Mouse (Mus musculus): ENCODE measurements around the gene Poll. TPM values are rescaled to one million over a fixed set of nuclear protein-coding genes. Genes with fewer than 3 reads are reported as not detected.
"Not testable (repeated sequence)": the region's sequence is repeated elsewhere in the genome, so short reads cannot be mapped to it uniquely, and the experiment has no call there.

Poll gene
- polyA plus RNA-seq, 1 experiment from 2014 or later: 23.0 TPM

DNA sequence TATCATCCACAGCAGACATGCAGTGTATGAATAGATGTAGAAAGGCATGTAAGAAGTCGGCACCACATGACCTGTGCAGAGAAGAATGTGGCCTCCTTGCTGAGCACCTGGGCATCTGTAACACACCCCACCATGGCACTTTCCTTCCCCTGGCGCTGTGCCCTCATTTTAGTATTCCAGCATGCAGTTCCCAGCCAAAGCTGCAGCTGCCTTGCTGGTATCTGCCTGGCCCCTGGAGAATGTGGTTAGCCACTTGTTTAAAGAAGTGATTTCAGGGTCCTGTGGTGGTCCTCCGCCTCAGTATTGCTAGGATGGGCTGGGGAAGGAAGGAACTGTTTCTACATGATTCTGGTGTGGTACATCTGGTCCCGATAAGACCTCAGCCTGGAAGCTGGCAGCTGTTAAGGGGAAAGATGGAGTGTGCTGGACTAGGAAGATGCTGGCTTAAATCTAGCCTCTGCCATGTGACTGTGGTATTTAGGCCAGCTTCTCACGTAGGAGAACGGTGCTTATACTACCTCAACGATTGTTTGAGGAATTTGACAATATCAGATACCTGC is 14.1 kb upstream of the Poll start:
- Histone ChIP-seq H3K27me3 (ENCODE audit: low read depth, poor library complexity, severe bottlenecking) (peaks cover 100% of the 10 kb centered on the region), H3K4me3 (no peak overlapping the region), H3K27ac (replicated peaks) (no peak overlapping the region), H3K4me1 (peaks cover 46% of the 10 kb centered on the region), H3K9me3 (replicated peaks) (no peaks in the 10 kb centered on the region), H3K36me3 (peaks cover 45% of the 10 kb centered on the region)
- DNase-seq (ENCODE audit: low spot score): no peak
- WGBS: 79% methylated on average over 7 of the region's 7 CpGs

GRCm38 (mm10) chr19:45573861-45574267 is 13.5 kb upstream of the Poll start:
- WGBS: 18% methylated on average over 6 of the region's 6 CpGs
- Histone ChIP-seq H3K9me3 (replicated peaks) (no peaks in the 10 kb centered on the region), H3K4me1 (peaks cover 45% of the 10 kb centered on the region), H3K36me3 (peaks cover 39% of the 10 kb centered on the region), H3K4me3 (no peak overlapping the region), H3K27ac (replicated peaks) (no peak overlapping the region), H3K27me3 (ENCODE audit: low read depth, poor library complexity, severe bottlenecking) (peaks cover 100% of the 10 kb centered on the region)
- peak; percentile 67 for DNase-seq (ENCODE audit: low spot score)

DNA sequence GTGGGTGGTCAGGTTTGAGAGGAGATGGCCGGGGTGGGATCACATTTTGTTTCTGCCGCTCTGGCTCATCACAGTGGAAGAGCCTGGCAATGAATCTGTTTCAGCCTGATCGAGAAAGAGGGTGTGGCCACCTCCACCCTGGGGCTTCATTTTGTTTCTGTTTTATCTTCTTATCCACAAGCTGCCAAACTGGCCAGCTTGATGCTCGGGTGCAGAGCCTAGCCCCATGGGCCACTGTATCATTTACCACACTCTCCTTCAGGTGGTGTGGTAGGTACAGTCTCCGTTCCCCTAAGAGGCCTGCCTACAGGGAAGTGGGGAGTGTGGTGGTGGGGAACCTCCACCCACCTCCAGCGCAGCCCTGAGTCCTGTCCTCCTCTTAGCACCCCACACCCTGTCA is 12.7 kb upstream of the Poll start:
- 81% methylated on average over 6 of the region's 6 CpGs for WGBS
- peaks cover 51% of the 10 kb centered on the region for H3K4me1 ChIP-seq
- no peak overlapping the region for H3K27ac ChIP-seq (replicated peaks)
- no peaks in the 10 kb centered on the region for H3K9me3 ChIP-seq (replicated peaks)
- DNase-seq (ENCODE audit: low spot score): no peak
- peaks cover 100% of the 10 kb centered on the region for H3K27me3 ChIP-seq (ENCODE audit: low read depth, poor library complexity, severe bottlenecking)
- H3K36me3 ChIP-seq: peaks cover 31% of the 10 kb centered on the region
- H3K4me3 ChIP-seq: no peak overlapping the region

DNA sequence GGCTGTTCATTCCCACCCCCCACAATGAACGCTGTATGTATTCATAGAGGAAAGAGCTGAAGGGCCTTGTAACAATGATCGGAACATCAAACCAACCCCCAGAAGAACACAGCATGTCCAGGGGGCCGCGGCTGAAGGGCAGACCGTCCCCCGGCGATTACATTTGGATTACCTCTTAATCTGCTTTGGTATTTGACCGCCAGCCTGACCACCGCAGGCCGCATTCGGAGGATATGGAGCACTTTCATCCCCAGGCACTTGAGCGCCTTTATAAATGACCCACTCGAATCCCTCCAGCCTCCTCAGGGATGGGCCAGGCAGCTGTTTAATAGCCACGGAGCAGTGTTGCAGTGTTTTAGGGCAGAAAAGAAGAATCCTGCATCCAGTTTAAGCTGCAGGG is 7.0 kb upstream of the Poll start:
- Histone ChIP-seq H3K4me3 (no peak overlapping the region), H3K36me3 (peaks cover 10% of the 10 kb centered on the region), H3K4me1 (peaks cover 44% of the 10 kb centered on the region), H3K27ac (replicated peaks) (no peak overlapping the region), H3K27me3 (ENCODE audit: low read depth, poor library complexity, severe bottlenecking) (peaks cover 100% of the 10 kb centered on the region), H3K9me3 (replicated peaks) (no peaks in the 10 kb centered on the region)
- DNase-seq (ENCODE audit: low spot score): peak; percentile 67
- WGBS: 12% methylated on average over 14 of the region's 14 CpGs

- Histone ChIP-seq H3K9me3 (replicated peaks) (no peaks in the 10 kb centered on the region), H3K27ac (replicated peaks) (no peak overlapping the region), H3K4me1 (peaks cover 47% of the 10 kb centered on the region), H3K36me3 (no peaks in the 10 kb centered on the region), H3K4me3 (no peak overlapping the region), H3K27me3 (ENCODE audit: low read depth, poor library complexity, severe bottlenecking) (peaks cover 98% of the 10 kb centered on the region)
- DNase-seq (ENCODE audit: low spot score): no peak
- 72% methylated on average over 15 of the region's 15 CpGs for WGBS
Observed at GRCm38 (mm10) chr19:45565925-45566715, 5.8 kb upstream of the Poll start.

DNA sequence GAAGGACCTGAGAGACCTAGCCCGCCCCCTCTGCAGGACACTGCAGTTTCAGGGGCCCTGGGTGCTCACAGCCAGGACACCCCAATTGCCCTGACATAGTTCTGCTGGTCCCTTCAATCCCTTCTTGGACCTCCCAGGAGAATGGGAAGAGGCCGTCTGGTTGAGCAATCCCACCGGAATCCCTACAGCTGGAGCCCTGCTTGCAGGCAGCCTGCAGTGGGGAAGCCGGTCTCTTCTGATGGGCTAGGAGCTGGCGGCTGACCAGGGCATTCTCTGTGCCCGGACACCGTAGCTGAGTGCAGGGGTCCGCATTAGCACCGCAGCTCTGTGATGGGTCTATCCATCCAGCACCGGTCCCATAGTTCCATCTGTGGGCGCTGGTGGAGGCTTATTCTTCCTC is 6.2 kb downstream of the Poll start:
- H3K4me3 ChIP-seq: no peak overlapping the region
- 95% methylated on average over 11 of the region's 11 CpGs for WGBS
- H3K36me3 ChIP-seq: peaks cover 60% of the 10 kb centered on the region
- no peaks in the 10 kb centered on the region for H3K9me3 ChIP-seq (replicated peaks)
- no peak overlapping the region for H3K27ac ChIP-seq (replicated peaks)
- no peak for DNase-seq (ENCODE audit: low spot score)
- peaks cover 23% of the 10 kb centered on the region for H3K27me3 ChIP-seq (ENCODE audit: low read depth, poor library complexity, severe bottlenecking)
- H3K4me1 ChIP-seq: peaks cover 6% of the 10 kb centered on the region; the same call in 1 of the 2 replicates

GRCm38 (mm10) chr19:45552187-45552586 is 8.1 kb downstream of the Poll start:
- Histone ChIP-seq H3K4me3 (no peak overlapping the region), H3K9me3 (replicated peaks) (no peaks in the 10 kb centered on the region), H3K27ac (replicated peaks) (no peak overlapping the region), H3K27me3 (ENCODE audit: low read depth, poor library complexity, severe bottlenecking) (peaks cover 42% of the 10 kb centered on the region), H3K36me3 (peaks cover 51% of the 10 kb centered on the region), H3K4me1 (peaks cover 15% of the 10 kb centered on the region)
- DNase-seq (ENCODE audit: low spot score): no peak
- 89% methylated on average over 6 of the region's 6 CpGs for WGBS

DNA sequence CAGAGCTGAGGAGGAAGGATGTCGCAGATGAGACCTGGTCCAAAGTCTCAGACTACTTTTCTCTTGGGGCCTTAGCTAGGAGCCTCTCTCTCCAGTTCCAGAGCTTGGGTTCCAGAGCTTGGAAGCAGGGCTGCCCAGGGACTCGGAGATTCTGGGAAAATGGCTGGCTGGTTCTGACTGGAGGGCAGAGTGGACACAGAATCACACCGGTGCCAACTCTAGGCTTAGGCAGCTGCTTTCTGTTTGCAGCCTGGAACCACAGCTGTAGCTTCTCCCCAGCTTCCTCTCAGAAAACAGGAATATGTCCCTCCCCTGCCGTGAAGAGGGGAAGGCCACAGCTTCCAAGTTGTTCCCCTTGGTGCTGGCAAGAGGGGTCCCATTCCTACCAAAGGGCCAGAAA is 10.4 kb downstream of the Poll start:
- 85% methylated on average over 4 of the region's 4 CpGs for WGBS
- H3K27me3 ChIP-seq (ENCODE audit: low read depth, poor library complexity, severe bottlenecking): peaks cover 65% of the 10 kb centered on the region
- peaks cover 31% of the 10 kb centered on the region for H3K36me3 ChIP-seq
- H3K4me1 ChIP-seq: peaks cover 19% of the 10 kb centered on the region
- H3K4me3 ChIP-seq: no peak overlapping the region
- DNase-seq (ENCODE audit: low spot score): no peak
- no peaks in the 10 kb centered on the region for H3K9me3 ChIP-seq (replicated peaks)
- H3K27ac ChIP-seq (replicated peaks): no peak overlapping the region

DNA sequence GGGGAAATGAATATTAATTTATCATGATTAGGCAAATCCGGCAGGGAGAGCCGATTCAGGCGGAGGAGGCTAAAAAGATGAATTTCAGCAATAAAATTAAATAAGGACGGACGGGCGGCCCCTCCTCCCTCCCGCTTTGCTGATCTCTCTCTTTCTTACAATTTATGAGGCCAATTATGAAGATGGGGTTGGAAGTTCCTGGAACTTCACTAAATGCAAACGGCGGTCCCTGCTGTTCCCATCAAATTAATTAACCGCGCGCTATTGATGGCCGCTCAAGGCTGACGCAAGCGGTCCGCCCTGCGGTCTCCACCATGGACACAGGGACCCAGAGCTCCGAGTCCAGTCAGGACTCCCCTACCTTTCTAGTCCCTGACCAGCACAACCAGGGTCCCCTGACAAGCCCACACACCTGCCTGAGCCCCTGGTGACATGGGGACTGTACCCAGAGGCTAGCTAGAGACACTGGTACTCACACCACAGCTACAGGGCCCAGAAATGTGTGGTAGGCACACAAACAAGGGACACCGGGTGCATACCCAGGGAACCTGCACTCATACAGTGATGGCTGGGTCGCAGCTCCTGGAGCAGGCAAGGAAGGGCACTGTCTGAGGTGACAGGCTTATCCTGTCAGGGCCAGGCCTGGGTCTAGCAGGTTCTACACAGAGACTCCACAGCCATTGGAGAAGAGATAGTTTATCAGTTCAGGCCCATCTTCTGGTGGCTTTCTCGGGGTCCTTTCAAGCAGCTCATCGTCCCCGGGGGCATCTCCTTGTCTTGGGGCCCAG is 11.0 kb downstream of the Poll start:
- peak overlapping the region; percentile 24; the same call in 1 of the 2 replicates for H3K27ac ChIP-seq (replicated peaks)
- H3K36me3 ChIP-seq: peaks cover 24% of the 10 kb centered on the region
- 78% methylated on average over 23 of the region's 23 CpGs for WGBS
- peaks cover 71% of the 10 kb centered on the region for H3K27me3 ChIP-seq (ENCODE audit: low read depth, poor library complexity, severe bottlenecking)
- H3K4me3 ChIP-seq: no peak overlapping the region
- no peak for DNase-seq (ENCODE audit: low spot score)
- peaks cover 25% of the 10 kb centered on the region for H3K4me1 ChIP-seq
- no peaks in the 10 kb centered on the region for H3K9me3 ChIP-seq (replicated peaks)

DNA sequence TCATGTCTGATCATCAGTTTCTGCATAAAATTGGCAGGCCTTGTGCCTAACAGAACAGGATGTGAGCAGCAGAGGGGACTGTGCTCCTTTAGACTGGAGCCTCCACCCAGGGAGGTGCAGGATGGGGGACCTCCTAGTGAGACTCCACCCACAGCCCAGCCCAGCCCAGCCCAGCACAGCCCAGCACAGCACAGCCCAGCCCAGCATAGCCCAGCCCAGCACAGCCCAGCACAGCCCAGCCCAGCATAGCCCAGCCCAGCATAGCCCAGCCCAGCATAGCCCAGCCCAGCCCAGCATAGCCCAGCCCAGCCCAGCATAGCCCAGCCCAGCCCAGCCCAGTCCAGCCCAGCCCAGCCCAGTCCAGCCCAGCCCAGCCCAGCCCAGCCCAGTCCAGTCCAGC is 12.1 kb downstream of the Poll start:
- not testable (repeated sequence) for H3K4me3 ChIP-seq; H3K9me3 ChIP-seq (replicated peaks); DNase-seq (ENCODE audit: low spot score); H3K27ac ChIP-seq (replicated peaks)
- H3K36me3 ChIP-seq: peaks cover 13% of the 10 kb centered on the region
- H3K4me1 ChIP-seq: peaks cover 26% of the 10 kb centered on the region
- peaks cover 75% of the 10 kb centered on the region for H3K27me3 ChIP-seq (ENCODE audit: low read depth, poor library complexity, severe bottlenecking)

GRCm38 (mm10) chr19:45544925-45545321 is 15.4 kb downstream of the Poll start:
- Histone ChIP-seq H3K4me1 (peaks cover 41% of the 10 kb centered on the region), H3K36me3 (no peaks in the 10 kb centered on the region), H3K27ac (replicated peaks) (no peak overlapping the region), H3K9me3 (replicated peaks) (no peaks in the 10 kb centered on the region), H3K4me3 (peak overlapping the region; percentile 50), H3K27me3 (ENCODE audit: low read depth, poor library complexity, severe bottlenecking) (peaks cover 100% of the 10 kb centered on the region)
- DNase-seq (ENCODE audit: low spot score): peak; percentile 86
- under 1% methylated on average over 30 of the region's 30 CpGs for WGBS

- H3K27me3 ChIP-seq (ENCODE audit: low read depth, poor library complexity, severe bottlenecking): peaks cover 100% of the 10 kb centered on the region
- WGBS: under 1% methylated on average over 23 of the region's 26 CpGs
- H3K36me3 ChIP-seq: no peaks in the 10 kb centered on the region
- no peaks in the 10 kb centered on the region for H3K9me3 ChIP-seq (replicated peaks)
- H3K4me3 ChIP-seq: peak overlapping the region; percentile 50
- DNase-seq (ENCODE audit: low spot score): no peak
- no peak overlapping the region for H3K27ac ChIP-seq (replicated peaks)
- peaks cover 41% of the 10 kb centered on the region for H3K4me1 ChIP-seq
Observed at GRCm38 (mm10) chr19:45544152-45544924, 16.0 kb downstream of the Poll start.

All from midbrain, embryonic 10.5 days (tissue).